Mouse (Mus musculus) embryo, embryonic 11.5 days (tissue): ENCODE results near the gene Timmdc1.
A peak's percentile ranks its signal among the peaks of the same experiment; 100 is the strongest.

Source experiments
- DNase-seq: peaks from one replicate; pipeline ENCODE4 v3.0.0-alpha.2; 2012; ENCODE audit warnings: low read depth, low spot score

Gene Timmdc1

GRCm38 (mm10) chr16:38463305-38463704 lies 59.2 kb downstream of the Timmdc1 start:
- DNase-seq, result no peak

GRCm38 (mm10) chr16:38462161-38462560 lies 60.3 kb downstream of the Timmdc1 start:
- no peak for DNase-seq

DNA sequence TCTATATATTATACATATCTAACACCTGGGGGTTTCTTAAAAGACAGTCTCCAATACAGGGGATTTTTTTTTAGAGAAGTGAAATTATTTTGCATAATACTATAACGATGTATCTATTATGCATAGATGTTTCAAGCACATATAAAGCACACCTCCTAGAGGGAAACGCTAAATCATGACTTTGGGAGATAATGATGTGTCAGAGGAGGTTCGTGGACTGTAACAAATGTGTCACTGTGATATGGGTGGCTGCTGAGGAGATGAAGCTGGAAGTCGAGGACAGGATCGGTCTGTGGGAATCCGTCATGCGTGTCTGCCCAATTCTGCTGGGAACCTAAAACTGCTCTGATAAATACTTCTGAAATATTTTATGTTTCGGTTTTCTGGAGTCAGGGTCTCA lies 60.7 kb downstream of the Timmdc1 start:
- DNase-seq, result no peak

- DNase-seq, result no peak
Measured at GRCm38 (mm10) chr16:38459990-38460389, 62.5 kb downstream of the Timmdc1 start.

DNA sequence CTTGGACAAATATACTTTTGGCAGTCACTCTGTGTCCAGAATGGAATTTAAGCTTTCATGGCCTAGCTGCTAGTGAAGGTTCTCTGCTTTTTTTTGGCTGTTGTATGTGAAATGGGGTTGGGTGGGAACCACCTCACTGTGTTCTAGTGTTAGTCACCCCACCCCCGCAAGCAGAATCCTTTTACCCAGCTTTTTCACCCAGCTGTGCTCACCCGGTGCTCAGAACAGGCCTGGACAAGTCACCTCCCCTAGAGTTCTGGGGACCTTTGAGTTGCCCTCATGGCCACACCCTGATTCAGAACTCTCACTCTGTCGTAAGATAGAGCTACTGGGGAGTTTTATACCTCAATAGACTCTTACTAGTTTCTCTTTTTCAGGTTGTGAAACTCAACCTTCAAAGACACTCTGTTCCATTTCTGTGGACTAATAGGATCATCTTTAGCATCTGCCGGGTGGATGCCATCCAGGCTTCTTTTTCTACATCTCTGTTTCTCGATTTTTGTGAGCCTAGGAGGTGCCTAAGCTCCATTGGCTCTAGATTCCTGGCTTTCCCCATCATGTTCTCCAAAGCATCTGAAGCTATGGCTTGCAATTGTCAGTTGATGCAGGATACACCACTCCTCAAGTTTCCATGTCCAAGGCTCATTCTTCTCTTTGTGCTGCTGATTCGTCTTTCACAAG lies 63.7 kb downstream of the Timmdc1 start:
- no peak for DNase-seq

DNA sequence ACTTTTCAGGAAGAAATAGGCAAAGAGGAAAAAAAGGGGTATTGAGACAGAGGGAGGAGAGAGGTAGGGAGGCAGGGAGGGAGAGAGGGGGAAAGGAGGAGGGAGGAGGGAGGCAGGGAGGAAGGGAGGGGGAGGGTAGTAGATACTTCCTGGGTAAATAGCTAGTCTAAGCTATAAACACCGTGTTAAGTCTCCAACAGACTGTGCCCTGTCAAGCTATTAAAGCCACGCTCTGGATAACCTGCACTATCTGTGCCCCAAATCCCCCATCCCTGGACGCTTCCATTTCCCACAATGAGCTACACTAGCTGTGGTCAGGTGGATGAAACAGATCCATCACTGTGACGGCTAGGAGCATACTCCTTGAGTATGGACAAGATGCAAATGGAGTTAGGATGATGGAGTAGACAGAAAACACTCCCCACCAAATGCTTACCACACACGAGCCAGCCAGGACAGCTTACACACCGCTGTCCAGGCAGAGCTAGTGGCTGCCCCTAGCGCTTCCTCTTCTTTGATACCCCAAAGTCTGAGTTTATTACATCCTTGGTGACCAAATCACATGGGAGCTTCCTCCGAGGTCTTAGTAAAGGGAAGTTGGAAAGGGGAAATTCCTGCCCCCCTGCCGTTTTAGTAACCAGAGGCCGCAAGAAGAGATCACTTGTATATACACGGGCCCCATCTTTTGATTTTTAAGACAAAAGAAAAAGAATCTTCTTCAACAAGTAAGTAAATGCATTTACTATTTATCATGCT lies 65.5 kb downstream of the Timmdc1 start:
- DNase-seq, result no peak

DNA sequence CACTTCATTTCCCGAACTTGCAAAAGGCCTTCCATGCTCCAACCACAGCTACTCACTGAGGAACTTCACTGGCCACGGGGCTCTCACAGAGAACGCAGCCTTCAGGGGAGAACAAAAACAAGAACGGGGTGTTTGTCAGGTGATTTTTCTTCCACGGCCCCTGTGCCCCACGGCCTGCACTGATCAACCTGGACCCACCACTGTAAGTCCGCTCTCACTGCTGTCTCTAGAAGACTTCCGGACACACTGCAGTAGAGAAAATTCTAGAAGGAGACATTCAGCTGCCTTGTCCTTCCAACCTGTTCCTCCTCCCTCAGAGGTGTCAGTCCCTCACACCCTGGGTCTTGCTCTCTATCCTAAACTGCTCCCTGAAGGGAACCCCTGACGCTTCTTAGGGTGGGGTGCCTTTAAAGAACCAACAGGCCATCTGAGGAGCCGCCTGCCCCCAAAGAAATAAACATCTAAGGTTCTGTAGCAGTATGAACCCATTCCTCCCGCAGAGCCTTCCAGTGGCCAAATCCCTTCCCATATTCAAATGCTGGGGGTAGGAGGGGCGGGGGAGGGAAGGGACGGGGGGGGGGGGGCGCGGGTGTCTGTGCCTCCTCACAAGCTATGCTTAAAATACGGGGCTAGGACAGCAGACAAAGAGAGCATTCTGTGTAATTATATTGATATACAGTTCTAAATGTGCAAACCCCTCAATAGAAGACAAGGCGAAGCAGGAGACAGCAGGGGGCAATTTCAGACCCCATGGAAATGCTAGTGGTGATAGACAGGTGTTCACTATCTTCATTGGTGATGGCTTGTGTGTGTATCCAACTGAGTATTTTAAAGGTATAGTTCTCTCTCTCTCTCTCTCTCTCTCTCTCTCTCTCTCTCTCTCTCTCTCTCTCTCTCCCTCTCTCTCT lies 66.7 kb downstream of the Timmdc1 start, which contains the start of gene Cd80:
Gene Cd80, plus strand, starts transcription at position 51 of the 908 bp plus-strand sequence.
- DNase-seq, result no peak

GRCm38 (mm10) chr16:38454533-38455254 lies 67.8 kb downstream of the Timmdc1 start:
- no peak for DNase-seq

- no peak for DNase-seq
Measured at GRCm38 (mm10) chr16:38453952-38454351, 68.5 kb downstream of the Timmdc1 start.

DNA sequence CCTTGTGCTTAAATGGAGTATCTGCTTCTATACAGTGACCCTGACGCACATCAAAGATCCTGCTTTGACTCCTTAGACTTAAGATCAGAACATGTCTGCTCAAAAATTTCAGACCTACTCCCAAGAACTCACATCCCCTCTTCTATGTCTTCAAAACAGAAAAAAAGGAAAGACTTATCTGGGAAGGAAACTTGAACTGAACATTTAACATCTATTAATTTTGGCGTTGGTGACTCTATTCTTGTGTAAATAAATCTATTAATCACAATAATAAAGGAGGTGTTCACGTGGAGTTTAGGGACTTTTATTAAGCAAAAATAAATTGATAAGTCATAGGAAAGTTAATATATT lies 69.3 kb downstream of the Timmdc1 start:
- DNase-seq, result no peak

DNA sequence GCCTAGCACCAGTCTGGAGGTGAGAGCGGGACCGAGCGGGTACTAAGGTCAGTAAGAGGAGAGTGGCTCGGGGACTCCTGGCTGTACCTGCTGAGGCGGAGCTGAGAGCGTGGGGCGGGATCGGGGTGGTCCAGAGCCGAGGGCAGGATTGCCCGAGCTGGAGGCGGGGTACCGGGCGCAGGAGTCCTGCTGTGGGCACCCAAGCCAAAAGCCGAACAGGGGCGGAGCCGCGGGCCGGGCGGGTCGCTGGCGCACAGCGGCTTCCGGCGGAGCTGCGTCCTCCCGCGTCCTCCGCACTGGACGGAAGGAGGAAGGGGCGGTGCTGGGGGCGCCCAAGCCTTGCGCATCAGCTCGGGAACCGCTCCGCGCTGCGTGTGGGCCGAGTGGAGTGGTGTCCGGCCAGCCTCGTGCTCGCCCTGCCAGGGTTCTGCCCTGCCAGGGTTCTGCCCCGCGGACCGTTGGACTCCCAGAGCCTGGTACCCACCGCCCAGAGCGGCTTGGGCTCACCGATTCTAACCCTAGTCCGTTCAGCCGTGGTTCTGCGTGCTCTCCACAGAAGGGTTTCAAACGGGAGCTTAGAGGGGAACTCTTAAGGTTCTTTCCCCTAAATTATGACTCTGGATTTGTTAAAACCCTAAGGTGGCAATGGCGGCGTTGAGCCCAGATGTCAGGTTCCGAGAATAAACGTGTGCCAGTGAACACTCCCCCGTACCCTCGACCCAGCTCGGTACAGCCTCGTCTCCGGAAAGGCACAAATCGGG lies 69.8 kb downstream of the Timmdc1 start, which contains the start of gene Adprh:
Gene Adprh, minus strand, starts transcription at position 262 of the 761 bp plus-strand sequence.
- DNase-seq, result peak; percentile 80

- peak; percentile 16 for DNase-seq
Measured at GRCm38 (mm10) chr16:38451421-38452205, 70.8 kb downstream of the Timmdc1 start.

GRCm38 (mm10) chr16:38450707-38451106 lies 71.8 kb downstream of the Timmdc1 start:
- no peak for DNase-seq

- no peak for DNase-seq
Measured at GRCm38 (mm10) chr16:38448458-38448857, 74.0 kb downstream of the Timmdc1 start.
